Mouse (Mus musculus): ENCODE measurements around the gene Cyren. TPM values are rescaled to one million over a fixed set of nuclear protein-coding genes. Genes with fewer than 3 reads are reported as not detected.

Gene Cyren
- total and polyA plus RNA-seq, 3 experiments: 7.9 to 11.9 (median 9.7) TPM

DNA sequence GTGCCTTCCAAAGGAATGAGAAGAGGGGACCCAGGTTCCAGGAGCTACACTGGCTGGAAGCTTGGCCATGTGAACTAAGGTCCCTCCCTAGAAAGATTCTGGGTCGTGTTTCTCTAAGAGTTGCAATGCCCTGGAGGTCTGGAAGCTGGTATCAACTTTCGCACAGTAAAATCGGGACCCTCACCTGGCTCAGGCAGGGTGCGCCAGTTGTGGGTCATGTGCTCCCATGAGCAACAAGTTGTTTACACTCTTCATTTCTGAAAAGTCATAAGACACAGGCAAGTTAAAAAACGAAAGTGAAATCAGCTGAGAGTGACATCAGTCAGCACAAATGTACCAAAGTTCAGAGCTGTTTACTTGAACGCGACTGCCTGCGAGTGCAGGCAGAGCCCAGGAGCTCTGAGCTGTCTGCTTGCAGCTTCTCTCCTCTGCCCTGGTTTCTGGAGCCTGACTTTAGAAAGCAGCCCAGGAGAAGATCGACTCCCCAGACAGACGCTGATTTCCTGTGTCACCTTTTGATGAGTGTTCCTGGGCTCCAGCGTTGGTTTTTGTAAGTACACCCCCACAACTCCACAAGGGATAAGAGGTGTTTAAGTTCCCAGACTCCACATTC, 15.0 kb downstream of the Cyren start, which contains the start of gene Tmem140:
Gene Tmem140 (plus strand): TSS at position 356 of the 613 bp plus-strand sequence.
- Histone ChIP-seq H3K9me3 (replicated peaks; ENCODE audit: low read length) (no peaks in the 10 kb centered on the region), H3K4me3 (replicated peaks in 1 of 3; ENCODE audit: low read depth in 2 of 3, low read length in 2 of 3, poor library complexity in 1 of 3) (peak within 1 kb of the TSS; percentile 55 to 68 (median 58)), H3K36me3 (replicated peaks in 1 of 2; ENCODE audit: control insufficient read depth in 1 of 2, insufficient read depth in 1 of 2, low read length in 1 of 2) (peaks cover 0 to 2% of the 10 kb centered on the region in 2 experiments), H3K4me1 (ENCODE audit: control insufficient read depth in 1 of 2, insufficient read depth in 2 of 2) (peaks cover 22 to 55% of the 10 kb centered on the region in 2 experiments), H3K27ac (ENCODE audit: insufficient read depth, low read depth) (peak within 1 kb of the TSS; percentile 66), H3K79me2 (replicated peaks; ENCODE audit: control insufficient read depth, extremely low read depth, insufficient read depth, poor library complexity, severe bottlenecking) (no peaks in the 10 kb centered on the region; the same call in 1 of the 2 replicates), H3K9ac (ENCODE audit: insufficient read depth, low read depth) (peak within 1 kb of the TSS; percentile 71), H3K4me2 (ENCODE audit: insufficient read depth, low read depth, poor library complexity, severe bottlenecking) (peak within 1 kb of the TSS; percentile 83), H3K27me3 (replicated peaks) (no peaks in the 10 kb centered on the region)
- peak; percentile 57 for DNase-seq (ENCODE audit: extremely low read depth)
- TF ChIP-seq ETS1 (conservative IDR thresholded peaks at IDR 0.05; ENCODE audit: low read depth, low read length) (peak; percentile 99), RCOR1 (conservative IDR thresholded peaks at IDR 0.05; ENCODE audit: low read depth, low read length) (no peak), MXI1 (IDR thresholded peaks at IDR 0.05; ENCODE audit: low read depth, low read length) (no peak), JUN (IDR thresholded peaks at IDR 0.05; ENCODE audit: insufficient read depth, low read depth, low read length) (peak; percentile 83), ZKSCAN1 (IDR thresholded peaks at IDR 0.05; ENCODE audit: borderline replicate concordance, low read depth, low read length) (no peak), JUND (conservative IDR thresholded peaks at IDR 0.05; ENCODE audit: low read depth, low read length) (peak; percentile 62; the same call in 1 of the 2 replicates), IRF4 (IDR thresholded peaks at IDR 0.05; ENCODE audit: low read depth, low read length) (peak; percentile 87), CHD2 (IDR thresholded peaks at IDR 0.05; ENCODE audit: low read length) (no peak), USF1 (IDR thresholded peaks at IDR 0.05; ENCODE audit: low read depth, low read length) (no peak; the same call in 1 of the 2 replicates), TCF12 (IDR thresholded peaks at IDR 0.05; ENCODE audit: low read depth, low read length) (peak; percentile 18; the same call in 1 of the 2 replicates), MAZ (IDR thresholded peaks at IDR 0.05; ENCODE audit: low read depth, low read length) (no peak), ZMIZ1 (IDR thresholded peaks at IDR 0.05; ENCODE audit: low read depth, low read length) (no peak), PAX5 (IDR thresholded peaks at IDR 0.05; ENCODE audit: low read length) (no peak), MAFK (IDR thresholded peaks at IDR 0.05; ENCODE audit: insufficient replicate concordance, low read length) (peak; percentile 34; the same call in 1 of the 2 replicates), HCFC1 (IDR thresholded peaks at IDR 0.05; ENCODE audit: low read depth, low read length) (no peak), E2F4 (IDR thresholded peaks at IDR 0.05; ENCODE audit: insufficient replicate concordance, low read depth, low read length) (no peak), CTCF (conservative IDR thresholded peaks at IDR 0.05 in 1 of 2, IDR thresholded peaks at IDR 0.05 in 1 of 2; ENCODE audit: low read depth in 2 of 2, low read length in 2 of 2) (no peak), BHLHE40 (IDR thresholded peaks at IDR 0.05; ENCODE audit: low read depth, low read length) (peak; percentile 87), UBTF (IDR thresholded peaks at IDR 0.05; ENCODE audit: low read depth, low read length) (no peak), ZNF384 (IDR thresholded peaks at IDR 0.05; ENCODE audit: low read depth, low read length) (no peak), GABPA (IDR thresholded peaks at IDR 0.05; ENCODE audit: insufficient replicate concordance, low read depth, low read length) (no peak), NRF1 (IDR thresholded peaks at IDR 0.05; ENCODE audit: low read depth, low read length) (no peak), TBP (conservative IDR thresholded peaks at IDR 0.05; ENCODE audit: low read depth, low read length) (no peak), MEF2A (IDR thresholded peaks at IDR 0.05; ENCODE audit: borderline replicate concordance, low read depth, low read length) (no peak), NELFE (IDR thresholded peaks at IDR 0.05; ENCODE audit: low read depth, low read length) (no peak), MYC (IDR thresholded peaks at IDR 0.05; ENCODE audit: low read depth, low read length) (no peak), POLR2AphosphoS2 (IDR thresholded peaks at IDR 0.05; ENCODE audit: low read depth, low read length) (no peak), MAX (IDR thresholded peaks at IDR 0.05; ENCODE audit: low read length) (no peak), ZC3H11A (IDR thresholded peaks at IDR 0.05; ENCODE audit: low read depth, low read length) (no peak), POLR2A (IDR thresholded peaks at IDR 0.05; ENCODE audit: low read depth, low read length) (peak; percentile 36; the same call in 1 of the 2 replicates), KAT2A (IDR thresholded peaks at IDR 0.05; ENCODE audit: insufficient replicate concordance, low read length) (no peak), RAD21 (IDR thresholded peaks at IDR 0.05; ENCODE audit: low read depth, low read length) (no peak), EP300 (IDR thresholded peaks at IDR 0.05; ENCODE audit: low read length) (no peak), SIN3A (IDR thresholded peaks at IDR 0.05; ENCODE audit: low read length) (peak; percentile 95)
- dilution Hi-C loops (cut with MboI; ENCODE audit: extremely low pct_ligation_motif_present, extremely low pct_unique_long_range_greater_than_20kb, low sequenced_read_pairs): no loop called here
- in situ Hi-C loops (cut with MboI; ENCODE audit: low pct_ligation_motif_present, low pct_unique_long_range_greater_than_20kb, low sequenced_read_pairs): no loop called here
